Mouse (Mus musculus) lung, adult 18-20 months (tissue): Measurements from ENCODE around the gene Cldn8.
A peak's percentile ranks its signal among the peaks of the same experiment; 100 is the strongest.

ENCODE experiments used
- DNase-seq, 2 experiments: peaks; one replicate each; pipeline ENCODE4 v3.0.0; 2022; ENCODE audit warnings: mixed read lengths in 2 of 2

Cldn8 gene

GRCm38 (mm10) chr16:88563045-88563913, at the start of gene Cldn8:
Gene Cldn8, minus strand, starts transcription at chr16:88563183.
- DNase-seq = peak; percentile 34 to 70

- no peak for DNase-seq
These were observed 49.7 kb upstream of the Cldn8 start for GRCm38 (mm10) chr16:88612712-88613111.

GRCm38 (mm10) chr16:88611922-88612321, 48.9 kb upstream of the Cldn8 start, which contains the start of gene Krtap24-1:
Gene Krtap24-1, minus strand, starts transcription at chr16:88612279.
- DNase-seq = no peak

- DNase-seq = no peak
These were observed 41.6 kb upstream of the Cldn8 start for GRCm38 (mm10) chr16:88604570-88604969.

- no peak for DNase-seq
These were observed 39.5 kb upstream of the Cldn8 start for GRCm38 (mm10) chr16:88602464-88602863.

GRCm38 (mm10) chr16:88600303-88600702, 37.3 kb upstream of the Cldn8 start:
- DNase-seq = no peak

GRCm38 (mm10) chr16:88599504-88600237, 36.7 kb upstream of the Cldn8 start:
- no peak for DNase-seq

GRCm38 (mm10) chr16:88592758-88593157, 29.8 kb upstream of the Cldn8 start:
- peak in 1 of 2 experiments; percentile 12 for DNase-seq

- DNase-seq = no peak
These were observed 20.4 kb upstream of the Cldn8 start for GRCm38 (mm10) chr16:88583338-88583737.

GRCm38 (mm10) chr16:88575885-88576679, 13.1 kb upstream of the Cldn8 start:
- no peak for DNase-seq

- no peak for DNase-seq
These were observed 10.0 kb upstream of the Cldn8 start for GRCm38 (mm10) chr16:88572904-88573404.

- no peak for DNase-seq
These were observed 7.2 kb upstream of the Cldn8 start for GRCm38 (mm10) chr16:88570136-88570535.

- no peak for DNase-seq
These were observed 6.7 kb upstream of the Cldn8 start for GRCm38 (mm10) chr16:88569732-88570131.

- DNase-seq = no peak
These were observed 6.1 kb upstream of the Cldn8 start for GRCm38 (mm10) chr16:88569096-88569495.

GRCm38 (mm10) chr16:88561617-88562164, 1.3 kb downstream of the Cldn8 start:
- DNase-seq = no peak

GRCm38 (mm10) chr16:88542488-88542887, 20.5 kb downstream of the Cldn8 start:
- peak in 1 of 2 experiments; percentile 5 for DNase-seq

GRCm38 (mm10) chr16:88539841-88540487, 23.0 kb downstream of the Cldn8 start:
- DNase-seq = no peak

GRCm38 (mm10) chr16:88511348-88511747, 51.6 kb downstream of the Cldn8 start:
- no peak for DNase-seq
